Mouse (Mus musculus) right cerebral cortex, postnatal 4 days (tissue): ENCODE data around the gene Gm17660.

Experiments used
- DNase-seq: peaks from one replicate; pipeline ENCODE4 v3.0.0-alpha.2; 2022

Gene Gm17660

GRCm38 (mm10) chr5:104077508-104077907 is at the start of gene Gm17660:
Gene Gm17660 (minus strand): TSS chr5:104077608.
- DNase-seq = no peak

- DNase-seq = no peak
Observed at GRCm38 (mm10) chr5:104126561-104127320, 49.3 kb upstream of the Gm17660 start.

GRCm38 (mm10) chr5:104124016-104124658 is 46.7 kb upstream of the Gm17660 start:
- DNase-seq = no peak

- no peak for DNase-seq
Observed at GRCm38 (mm10) chr5:104115890-104116289, 38.5 kb upstream of the Gm17660 start.

- DNase-seq = peak; percentile 65
Observed at GRCm38 (mm10) chr5:104115118-104115517, 37.7 kb upstream of the Gm17660 start.

- DNase-seq = peak; percentile 52
Observed at GRCm38 (mm10) chr5:104113491-104114172, 36.2 kb upstream of the Gm17660 start, which contains the start of gene Sparcl1. Gene Sparcl1 (minus strand): TSS chr5:104113733.

- no peak for DNase-seq
Observed at GRCm38 (mm10) chr5:104112511-104112910, 35.1 kb upstream of the Gm17660 start.

- DNase-seq = no peak
Observed at GRCm38 (mm10) chr5:104112016-104112415, 34.6 kb upstream of the Gm17660 start.

- no peak for DNase-seq
Observed at GRCm38 (mm10) chr5:104110171-104110920, 32.9 kb upstream of the Gm17660 start.

GRCm38 (mm10) chr5:104109516-104109915 is 32.1 kb upstream of the Gm17660 start:
- no peak for DNase-seq

GRCm38 (mm10) chr5:104108879-104109369 is 31.5 kb upstream of the Gm17660 start:
- peak; percentile 60 for DNase-seq

- no peak for DNase-seq
Observed at GRCm38 (mm10) chr5:104108127-104108875, 30.9 kb upstream of the Gm17660 start.

- DNase-seq = no peak
Observed at GRCm38 (mm10) chr5:104104111-104104510, 26.7 kb upstream of the Gm17660 start.

GRCm38 (mm10) chr5:104103171-104103570 is 25.8 kb upstream of the Gm17660 start:
- no peak for DNase-seq

- DNase-seq = no peak
Observed at GRCm38 (mm10) chr5:104101678-104102531, 24.5 kb upstream of the Gm17660 start.

GRCm38 (mm10) chr5:104096078-104096938 is 18.9 kb upstream of the Gm17660 start:
- DNase-seq = no peak

GRCm38 (mm10) chr5:104095416-104096077 is 18.1 kb upstream of the Gm17660 start:
- no peak for DNase-seq

- DNase-seq = no peak
Observed at GRCm38 (mm10) chr5:104089751-104090150, 12.3 kb upstream of the Gm17660 start.

- no peak for DNase-seq
Observed at GRCm38 (mm10) chr5:104085366-104085765, 8.0 kb upstream of the Gm17660 start.
